Mouse (Mus musculus) MEL (cell line): Measurements from ENCODE around the gene Klf12. TPM values are rescaled to one million over a fixed set of nuclear protein-coding genes. Genes with fewer than 3 reads are reported as not detected.
A peak's percentile ranks its signal among the peaks of the same experiment; 100 is the strongest.

Experiments used
- DNase-seq: peaks from one replicate; pipeline ENCODE4 v3.0.0; 2011; ENCODE audit warnings: low read depth, low spot score
- H3K27ac ChIP-seq: 2 replicates; pipeline ENCODE4 v1.5.1; 2012; ENCODE audit warnings: low read depth, mild to moderate bottlenecking, control low read depth, low read length, moderate library complexity; ENCODE audit not compliant: control insufficient read depth
- H3K27me3 ChIP-seq, 2 experiments: fragments of 150-350 bp in 1 of 2; sonication (generic) in 1 of 2; 2 replicates each; pipeline ENCODE4 v1.6.1; 2012; ENCODE audit warnings: low read length in 2 of 2, mild to moderate bottlenecking in 2 of 2, improper control_type of control experiment in 1 of 2, moderate library complexity in 1 of 2; ENCODE audit not compliant: insufficient read depth in 2 of 2, control insufficient read depth in 1 of 2
- H3K36me3 ChIP-seq, 2 experiments: 2 replicates each; pipeline ENCODE4 v1.6.1; 2012 to 2014; ENCODE audit warnings: low read length in 2 of 2, improper control_type of control experiment in 1 of 2, inconsistent platforms in 1 of 2, mild to moderate bottlenecking in 1 of 2; ENCODE audit not compliant: insufficient read depth in 2 of 2, control insufficient read depth in 1 of 2
- H3K4me1 ChIP-seq, 2 experiments: fragments of 150-350 bp in 1 of 2; sonication (generic) in 1 of 2; 2 replicates each; pipeline ENCODE4 v1.6.1; 2012; ENCODE audit warnings: low read length in 2 of 2, improper control_type of control experiment in 1 of 2, mild to moderate bottlenecking in 1 of 2; ENCODE audit not compliant: insufficient read depth in 2 of 2, control insufficient read depth in 1 of 2
- H3K4me3 ChIP-seq, 2 experiments: fragments of 150-350 bp in 1 of 2; sonication (generic) in 1 of 2; 2 replicates each; pipeline ENCODE4 v1.5.1; 2012; ENCODE audit warnings: low read depth in 2 of 2, low read length in 2 of 2, mild to moderate bottlenecking in 2 of 2, moderate library complexity in 2 of 2, control low read depth in 1 of 2, improper control_type of control experiment in 1 of 2; ENCODE audit not compliant: control insufficient read depth in 1 of 2, insufficient read depth in 1 of 2
- H3K79me2 ChIP-seq: 2 replicates; pipeline ENCODE4 v1.6.1; 2012; ENCODE audit warnings: mild to moderate bottlenecking, low read length, moderate library complexity; ENCODE audit not compliant: control insufficient read depth, poor library complexity, insufficient read depth
- H3K9ac ChIP-seq: 2 replicates; pipeline ENCODE4 v1.6.1; 2012; ENCODE audit warnings: low read depth, mild to moderate bottlenecking, control low read depth, low read length, moderate library complexity; ENCODE audit not compliant: control insufficient read depth, poor library complexity, severe bottlenecking
- H3K9me3 ChIP-seq: fragments of 150-350 bp; sonication (generic); replicated peaks from 2 replicates; pipeline ENCODE4 v1.6.1; 2012; ENCODE audit warnings: mild to moderate bottlenecking, low read length, improper control_type of control experiment, moderate library complexity; ENCODE audit not compliant: insufficient read depth
- BHLHE40 ChIP-seq: IDR thresholded peaks from 2 replicates; pipeline ENCODE4 v1.6.1; 2012; ENCODE audit warnings: low read depth, mild to moderate bottlenecking, inconsistent platforms, low read length, improper control_type of control experiment, borderline replicate concordance
- CTCF ChIP-seq, 3 experiments: IDR thresholded peaks in 2 of 3; conservative IDR thresholded peaks in 1 of 3; 2 replicates each; pipeline ENCODE4 v1.5.1; 2011 to 2012; ENCODE audit warnings: low read length in 3 of 3, low read depth in 2 of 3, mild to moderate bottlenecking in 2 of 3, improper control_type of control experiment in 1 of 3, inconsistent platforms in 1 of 3, mixed read lengths in 1 of 3, moderate library complexity in 1 of 3; ENCODE audit not compliant: control insufficient read depth in 1 of 3, insufficient read depth in 1 of 3, poor library complexity in 1 of 3, severe bottlenecking in 1 of 3
- ELF1 ChIP-seq: IDR thresholded peaks from 2 replicates; pipeline ENCODE4 v1.6.1; 2014; ENCODE audit warnings: low read depth, mild to moderate bottlenecking, inconsistent platforms, low read length, improper control_type of control experiment, moderate library complexity
- GATA1 ChIP-seq: IDR thresholded peaks from 2 replicates; pipeline ENCODE4 v1.6.1; 2011; ENCODE audit warnings: low read depth, low read length, improper control_type of control experiment
- HCFC1 ChIP-seq: IDR thresholded peaks from 2 replicates; pipeline ENCODE4 v1.6.1; 2012; ENCODE audit warnings: low read depth, mild to moderate bottlenecking, inconsistent platforms, low read length, improper control_type of control experiment, moderate library complexity
- MAFK ChIP-seq: IDR thresholded peaks from 2 replicates; pipeline ENCODE4 v1.6.1; 2011; ENCODE audit warnings: low read depth, mild to moderate bottlenecking, low read length, improper control_type of control experiment, borderline replicate concordance
- MAX ChIP-seq: IDR thresholded peaks from 2 replicates; pipeline ENCODE4 v1.6.1; 2011; ENCODE audit warnings: low read length, improper control_type of control experiment
- MYC ChIP-seq: IDR thresholded peaks from 2 replicates; pipeline ENCODE4 v1.6.1; 2011; ENCODE audit warnings: low read depth, mild to moderate bottlenecking, low read length, improper control_type of control experiment, moderate library complexity
- NELFE ChIP-seq: IDR thresholded peaks from 2 replicates; pipeline ENCODE4 v1.6.1; 2011; ENCODE audit warnings: low read depth, low read length, improper control_type of control experiment
- RAD21 ChIP-seq: IDR thresholded peaks from 2 replicates; pipeline ENCODE4 v1.6.1; 2011; ENCODE audit warnings: mild to moderate bottlenecking, low read depth, low read length, improper control_type of control experiment
- RCOR1 ChIP-seq: IDR thresholded peaks from 2 replicates; pipeline ENCODE4 v1.6.1; 2012; ENCODE audit warnings: low read depth, mild to moderate bottlenecking, inconsistent platforms, low read length, improper control_type of control experiment
- SIN3A ChIP-seq: IDR thresholded peaks from 2 replicates; pipeline ENCODE4 v1.6.1; 2012; ENCODE audit warnings: low read length, improper control_type of control experiment, inconsistent platforms
- SMC3 ChIP-seq: IDR thresholded peaks from 2 replicates; pipeline ENCODE4 v1.6.1; 2011; ENCODE audit warnings: low read depth, low read length, improper control_type of control experiment
- TBP ChIP-seq: IDR thresholded peaks from 2 replicates; pipeline ENCODE4 v1.8.0; 2011; ENCODE audit warnings: low read depth, low read length, improper control_type of control experiment
- ZC3H11A ChIP-seq: IDR thresholded peaks from 2 replicates; pipeline ENCODE4 v1.6.1; 2012; ENCODE audit warnings: low read depth, mild to moderate bottlenecking, inconsistent platforms, low read length, improper control_type of control experiment
- ZKSCAN1 ChIP-seq: IDR thresholded peaks from 2 replicates; pipeline ENCODE4 v1.6.1; 2012; ENCODE audit warnings: low read depth, mild to moderate bottlenecking, inconsistent platforms, low read length, improper control_type of control experiment, moderate library complexity
- ZMIZ1 ChIP-seq: IDR thresholded peaks from 2 replicates; pipeline ENCODE4 v1.6.1; 2012; ENCODE audit warnings: low read depth, mild to moderate bottlenecking, inconsistent platforms, low read length, improper control_type of control experiment, moderate library complexity
- ZNF384 ChIP-seq: IDR thresholded peaks from 2 replicates; pipeline ENCODE4 v1.6.1; 2012; ENCODE audit warnings: low read depth, mild to moderate bottlenecking, inconsistent platforms, low read length, improper control_type of control experiment
- polyA plus RNA-seq, 2 experiments: library from polyadenylated mRNA; stranded (reverse) in 1 of 2; unstranded in 1 of 2; fragments of >175 nt in 1 of 2; fragments of >200 nt in 1 of 2; gene quantifications; 2 replicates each; pipeline versions ENCODE4 v1.2.1 to v1.2.4; 2012; ENCODE audit warnings: low replicate concordance in 2 of 2, low read depth in 1 of 2; ENCODE audit not compliant: insufficient read length in 2 of 2, insufficient read depth in 1 of 2, missing spikeins in 1 of 2
- total RNA-seq: library from RNA; depleted of rRNA; stranded (reverse); fragments of 300-350 nt; gene quantifications from 2 replicates; pipeline ENCODE4 v1.2.3, GENCODE M21; 2012

The Klf12 gene
- total and polyA plus RNA-seq, 3 experiments = 0.42 to 1.2 TPM; not detected in 1

- no peaks in the 10 kb centered on the region for H3K36me3 ChIP-seq
- no peak overlapping the region for H3K27ac ChIP-seq
- TF ChIP-seq ELF1 (no peak), MAFK (no peak), RCOR1 (no peak), HCFC1 (no peak)
- H3K4me1 ChIP-seq = no peaks in the 10 kb centered on the region
- no peaks in the 10 kb centered on the region for H3K79me2 ChIP-seq
- H3K9ac ChIP-seq = no peak overlapping the region
- DNase-seq = no peak
- no peaks in the 10 kb centered on the region for H3K9me3 ChIP-seq
- no peaks in the 10 kb centered on the region for H3K27me3 ChIP-seq
- no peak overlapping the region for H3K4me3 ChIP-seq
Observed at GRCm38 (mm10) chr14:99900902-99901301, 383.6 kb downstream of the Klf12 start.

- TF ChIP-seq HCFC1 = no peak
- TF ChIP-seq MYC = no peak
- TF ChIP-seq MAFK = no peak
- TF ChIP-seq, all 39 proteins: peak for 0
- no peaks in the 10 kb centered on the region for H3K4me1 ChIP-seq
- no peak overlapping the region for H3K4me3 ChIP-seq
Observed at GRCm38 (mm10) chr14:99898861-99899260, 385.6 kb downstream of the Klf12 start.

GRCm38 (mm10) chr14:99894708-99895383, 389.6 kb downstream of the Klf12 start:
- peak; percentile 98 for TF ChIP-seq SMC3
- peak; percentile 44; the same call in 1 of the 2 replicates for TF ChIP-seq ZNF384
- TF ChIP-seq RAD21 = peak; percentile 100
- 0 out of 2 replicates have a peak, but pooled peaks have one; percentile 26 for TF ChIP-seq TBP
- peak; percentile 98 for TF ChIP-seq ZC3H11A
- TF ChIP-seq BHLHE40 = 0 out of 2 replicates have a peak, but pooled peaks have one; percentile 22
- peak; percentile 46; the same call in 1 of the 2 replicates for TF ChIP-seq SIN3A
- TF ChIP-seq ZKSCAN1 = no peak
- TF ChIP-seq CTCF (IDR thresholded peaks at IDR 0.05 in 2 of 3, conservative IDR thresholded peaks at IDR 0.05 in 1 of 3; ENCODE audit: control insufficient read depth in 1 of 3, insufficient read depth in 1 of 3, low read depth in 2 of 3, low read length in 3 of 3, poor library complexity in 1 of 3, severe bottlenecking in 1 of 3) = peak; percentile 82 to 96 (median 90)
- TF ChIP-seq GATA1 = 0 out of 2 replicates have a peak, but pooled peaks have one; percentile 27
- TF ChIP-seq ZMIZ1 = no peak
- no peak for TF ChIP-seq NELFE
- TF ChIP-seq MYC = 0 out of 2 replicates have a peak, but pooled peaks have one; percentile 19
- TF ChIP-seq MAX = no peak
- Histone ChIP-seq H3K9me3 (no peaks in the 10 kb centered on the region), H3K4me1 (no peaks in the 10 kb centered on the region), H3K4me3 (no peak overlapping the region), H3K79me2 (no peaks in the 10 kb centered on the region), H3K36me3 (no peaks in the 10 kb centered on the region), H3K27me3 (no peaks in the 10 kb centered on the region), H3K27ac (no peak overlapping the region), H3K9ac (no peak overlapping the region)
- DNase-seq = peak; percentile 82

More at GRCm38 (mm10) chr14:99898861-99899260, 385.6 kb downstream of the Klf12 start:
- H3K27ac ChIP-seq = no peak overlapping the region
- no peaks in the 10 kb centered on the region for H3K36me3 ChIP-seq
- no peaks in the 10 kb centered on the region for H3K79me2 ChIP-seq
- no peaks in the 10 kb centered on the region for H3K27me3 ChIP-seq
- DNase-seq = no peak
- H3K9me3 ChIP-seq = no peaks in the 10 kb centered on the region
- no peak overlapping the region for H3K9ac ChIP-seq
